Mouse (Mus musculus) R1 (cell line): ENCODE data around the gene Dok3.
"Not testable (repeated sequence)": the region's sequence is repeated elsewhere in the genome, so short reads cannot be mapped to it uniquely, and the experiment has no call there.

Experiments used
- DNase-seq: peaks from one replicate; pipeline ENCODE4 v3.0.0-alpha.2; 2018; ENCODE audit warnings: low read depth, low spot score

Gene Dok3

DNA sequence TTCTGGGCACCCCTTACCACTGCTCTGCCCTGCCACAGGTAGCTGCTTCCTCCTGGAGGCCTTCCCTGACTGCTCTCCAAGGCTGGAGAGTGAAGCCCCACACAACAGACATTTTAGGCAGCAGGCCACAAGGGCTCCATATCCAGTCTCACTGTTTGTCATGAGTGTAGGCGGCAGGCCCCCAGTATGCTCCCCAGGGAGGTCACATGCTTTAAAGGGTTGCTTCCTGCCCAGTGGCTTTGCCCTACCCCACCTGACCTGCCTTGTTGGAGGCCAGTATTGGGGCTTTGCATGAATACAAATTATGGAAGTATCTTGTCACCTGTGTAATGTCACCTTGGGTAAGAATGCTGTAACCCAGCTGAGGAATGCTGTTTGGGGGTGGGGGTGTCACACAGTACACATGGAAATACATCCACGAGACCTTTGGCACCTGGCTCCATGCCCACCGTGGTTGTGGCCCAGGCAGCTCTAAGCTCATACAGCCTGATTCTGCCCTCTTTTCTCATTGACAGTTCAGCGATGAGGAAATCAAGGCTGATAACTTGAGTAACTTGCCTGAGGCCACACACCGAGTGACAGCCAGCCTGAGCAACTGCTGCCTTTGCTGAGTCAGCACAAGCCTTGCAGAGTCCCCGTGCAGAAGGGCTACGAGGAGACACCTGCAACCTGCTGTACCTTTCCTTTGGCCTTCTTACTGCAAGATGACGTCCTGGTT lies at the start of gene Dok3:
Gene Dok3, minus strand, starts transcription at position 99 of the 718 bp plus-strand sequence.
- DNase-seq: no peak

DNA sequence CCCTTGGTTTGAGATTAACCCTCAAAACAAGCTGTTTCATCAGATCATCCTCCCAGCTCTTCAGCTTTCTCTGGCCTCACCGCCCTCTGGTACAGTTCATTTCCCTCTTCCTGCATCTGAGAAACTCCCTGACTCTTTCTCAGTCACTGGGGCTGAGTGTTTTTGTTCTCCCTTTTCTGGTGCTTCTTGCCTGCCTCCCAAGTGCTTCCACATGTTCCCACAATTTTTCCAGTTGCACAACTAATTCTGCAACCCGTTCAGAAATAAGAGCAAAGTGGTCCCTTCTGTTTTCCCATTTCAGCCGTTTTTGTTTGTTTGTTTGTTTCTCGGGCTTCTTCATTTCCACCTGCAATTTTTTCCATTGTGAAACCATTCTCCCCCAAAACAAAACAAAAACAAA lies 49.0 kb upstream of the Dok3 start:
- no peak for DNase-seq

GRCm38 (mm10) chr13:55576872-55577271 lies 47.8 kb upstream of the Dok3 start:
- DNase-seq: not testable (repeated sequence)

DNA sequence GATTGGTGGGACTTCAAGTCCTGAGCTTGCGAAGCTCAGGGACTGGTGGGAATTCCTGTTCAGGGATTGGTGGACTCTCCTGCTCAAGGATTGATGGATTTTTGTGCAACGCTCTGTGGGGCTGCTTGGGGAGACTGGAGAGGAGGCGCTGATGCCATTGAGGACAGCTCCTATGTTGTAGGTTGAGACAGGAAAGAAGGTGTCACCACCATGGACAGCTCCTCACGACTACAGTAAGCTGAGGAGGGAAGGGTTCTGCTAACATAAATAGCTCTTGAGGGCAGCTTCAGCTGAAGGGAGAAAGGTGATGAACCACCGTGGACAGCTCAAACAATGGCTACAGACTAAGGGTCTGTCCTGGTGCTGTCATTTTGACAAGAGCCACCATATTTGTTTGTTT lies 46.8 kb upstream of the Dok3 start:
- peak; percentile 84 for DNase-seq

DNA sequence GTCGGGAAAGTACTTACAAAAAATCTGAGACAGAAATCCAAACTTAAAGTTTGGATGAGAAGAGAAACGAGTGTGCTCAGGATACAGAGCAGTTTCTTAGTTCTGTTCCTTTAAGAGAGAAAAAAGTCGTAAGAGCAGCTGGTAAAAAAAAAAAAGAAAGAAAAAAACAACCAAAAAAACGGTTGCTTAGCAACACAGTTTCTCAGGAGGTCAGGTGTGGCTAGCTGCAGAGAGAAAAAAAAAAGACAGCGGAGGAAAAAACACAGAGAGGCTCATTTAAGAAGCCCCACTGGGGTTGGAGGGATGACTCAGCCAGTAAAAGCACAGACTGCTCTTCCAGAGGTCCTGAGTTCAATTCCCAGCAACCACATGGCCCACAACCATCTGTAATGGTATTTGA lies 45.2 kb upstream of the Dok3 start:
- DNase-seq: peak; percentile 43

GRCm38 (mm10) chr13:55573432-55573831 lies 44.3 kb upstream of the Dok3 start, which contains the start of gene Tmed9:
Gene Tmed9, plus strand, starts transcription at chr13:55573732.
- DNase-seq: no peak

GRCm38 (mm10) chr13:55571977-55572376 lies 42.9 kb upstream of the Dok3 start:
- no peak for DNase-seq

DNA sequence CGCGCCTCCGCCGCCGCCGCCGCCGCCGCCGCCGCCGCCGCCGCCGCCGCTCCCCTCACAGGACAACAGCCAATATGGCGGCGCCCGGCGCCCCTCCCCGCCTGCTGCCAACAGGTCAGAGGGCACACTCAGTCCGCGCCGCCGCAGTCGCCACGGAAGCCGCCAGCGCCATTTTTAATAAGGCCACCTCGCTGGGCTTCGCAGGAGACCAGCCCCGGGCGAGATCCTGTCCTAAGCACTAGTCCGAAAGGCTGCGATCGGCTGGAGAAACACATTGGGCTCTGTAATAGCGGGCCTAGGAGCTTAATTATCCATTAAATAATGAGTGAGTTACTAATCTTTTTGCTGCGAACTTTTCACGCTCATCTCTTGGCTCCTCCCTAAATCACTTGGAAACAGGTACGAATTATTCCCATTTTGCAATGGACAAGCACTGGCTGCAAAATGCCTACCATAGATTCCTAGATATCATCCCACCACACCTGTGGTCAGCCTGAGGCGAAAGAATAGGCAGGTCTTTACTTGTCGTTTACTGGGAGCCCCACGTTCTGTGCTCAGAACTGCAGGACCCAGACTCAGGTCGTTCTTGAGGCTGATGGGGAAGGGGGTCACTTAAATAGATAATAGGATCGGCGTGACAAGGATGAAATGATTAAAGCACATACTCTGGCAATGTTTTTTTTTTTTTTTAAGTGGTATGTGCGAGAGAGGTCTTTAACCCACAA lies 42.1 kb upstream of the Dok3 start, which contains the start of gene Fam193b:
Gene Fam193b, minus strand, starts transcription at position 94 of the 725 bp plus-strand sequence.
- DNase-seq: peak; percentile 94

- DNase-seq: peak; percentile 65
These were observed 41.3 kb upstream of the Dok3 start for GRCm38 (mm10) chr13:55570286-55570973.

GRCm38 (mm10) chr13:55569726-55570285 lies 40.7 kb upstream of the Dok3 start:
- peak; percentile 42 for DNase-seq

GRCm38 (mm10) chr13:55568524-55568923 lies 39.4 kb upstream of the Dok3 start:
- DNase-seq: not testable (repeated sequence)

- DNase-seq: no peak
These were observed 38.9 kb upstream of the Dok3 start for GRCm38 (mm10) chr13:55567949-55568348.

- DNase-seq: no peak
These were observed 37.9 kb upstream of the Dok3 start for GRCm38 (mm10) chr13:55567001-55567400.

GRCm38 (mm10) chr13:55563266-55563879 lies 34.3 kb upstream of the Dok3 start:
- no peak for DNase-seq

GRCm38 (mm10) chr13:55557499-55557898 lies 28.4 kb upstream of the Dok3 start:
- no peak for DNase-seq

DNA sequence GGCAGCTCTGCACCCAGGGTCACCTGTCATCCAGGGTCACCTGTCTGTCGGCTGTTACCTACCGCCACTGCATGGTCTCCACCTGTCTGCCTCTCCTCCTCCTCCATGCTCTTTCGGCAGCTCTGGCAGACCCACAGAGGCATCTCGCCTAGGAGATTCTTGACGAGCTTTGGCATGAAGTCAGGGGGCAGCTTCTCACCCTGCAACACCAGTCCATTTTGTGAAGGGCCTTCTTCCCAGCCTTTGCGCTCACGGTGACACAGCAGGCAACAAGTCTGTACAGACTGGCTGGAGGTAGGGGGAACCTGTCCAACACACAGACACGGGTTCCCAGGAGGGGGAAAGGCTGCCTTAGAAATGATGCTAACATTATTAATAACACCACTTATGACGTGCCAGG lies 26.8 kb upstream of the Dok3 start:
- no peak for DNase-seq

DNA sequence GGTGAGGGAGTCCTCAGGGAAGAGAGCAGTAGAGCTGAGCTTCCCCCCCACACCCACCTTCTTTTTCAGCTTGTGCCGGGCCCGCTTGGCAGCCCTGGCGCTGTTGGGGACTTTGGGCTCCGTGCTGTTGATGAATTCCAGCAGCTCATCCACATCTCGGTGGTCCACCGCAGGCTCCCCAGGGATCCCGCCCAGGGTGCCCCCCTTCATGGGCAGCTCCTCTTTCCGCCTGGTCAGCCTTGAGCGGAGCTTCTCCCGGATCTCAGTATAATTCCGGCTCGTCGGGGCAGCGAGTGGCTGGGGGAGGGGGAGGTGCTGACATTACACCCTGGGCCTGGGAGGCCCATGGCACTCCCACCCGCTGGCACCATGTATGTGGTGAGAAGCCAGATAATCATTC lies 20.0 kb upstream of the Dok3 start:
- no peak for DNase-seq

DNA sequence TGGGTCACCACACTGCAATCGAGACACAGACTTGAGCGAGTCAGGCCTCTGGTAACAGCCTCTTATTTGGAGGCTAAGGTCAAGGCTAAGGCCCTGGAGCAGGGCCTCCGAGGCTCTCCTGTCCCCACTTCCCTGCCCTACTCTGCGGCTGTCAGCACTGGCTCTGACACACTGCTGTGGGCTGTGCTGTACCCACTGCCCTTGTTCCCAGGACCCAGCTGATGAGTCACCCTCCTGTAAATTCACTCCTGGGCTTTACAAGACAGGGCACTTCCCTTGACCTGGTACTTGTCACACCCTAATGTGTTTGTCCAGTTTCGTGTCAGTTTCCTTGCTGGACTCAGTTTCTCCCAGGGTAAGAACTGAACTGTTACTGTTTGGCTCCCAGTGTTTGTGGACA lies 19.3 kb upstream of the Dok3 start:
- DNase-seq: no peak

GRCm38 (mm10) chr13:55547916-55548315 lies 18.8 kb upstream of the Dok3 start:
- no peak for DNase-seq

DNA sequence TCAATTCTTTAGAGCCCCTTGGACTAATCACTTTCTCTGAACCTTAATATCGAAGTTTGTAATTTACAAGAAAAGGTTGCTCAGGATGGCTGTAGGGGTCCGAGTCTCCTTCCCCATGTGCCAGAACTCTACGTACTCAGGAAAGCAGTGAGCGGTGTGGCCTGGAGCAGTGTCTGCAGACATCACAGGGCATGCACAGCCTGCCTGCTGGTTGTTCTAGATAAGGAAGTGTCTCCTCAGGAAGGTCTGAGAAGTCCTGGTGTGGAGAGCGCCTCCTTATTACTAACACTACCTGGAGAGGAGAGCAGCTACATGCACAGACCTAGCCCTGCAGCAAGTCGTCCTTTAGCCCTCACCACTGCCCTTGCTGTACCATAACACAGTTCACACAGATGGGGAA lies 15.7 kb upstream of the Dok3 start:
- DNase-seq: no peak

- DNase-seq: no peak
These were observed 14.4 kb upstream of the Dok3 start for GRCm38 (mm10) chr13:55543447-55543846.

DNA sequence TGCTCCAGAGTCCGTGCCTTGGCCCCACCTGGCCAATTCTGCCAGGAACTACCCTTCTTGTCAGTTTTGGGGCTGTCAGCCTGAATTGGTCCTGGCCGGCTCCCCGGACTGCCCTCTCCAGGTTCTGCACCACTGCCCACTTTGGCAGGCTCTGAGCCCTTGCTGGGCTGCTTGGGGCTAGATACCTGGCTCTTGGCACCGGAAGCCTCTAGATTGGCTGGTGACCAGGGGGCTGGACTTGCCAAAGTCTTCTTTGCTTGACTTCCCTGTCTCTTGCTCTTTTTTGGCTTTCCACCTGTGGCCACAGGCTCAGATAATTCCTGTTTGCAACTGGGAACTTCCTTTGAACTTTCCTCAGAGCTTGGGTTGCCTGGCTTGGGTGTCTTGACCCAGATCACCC lies 13.8 kb upstream of the Dok3 start:
- DNase-seq: no peak
